Mouse (Mus musculus): ENCODE results near the gene Clec14a. TPM values are rescaled to one million over a fixed set of nuclear protein-coding genes. Genes with fewer than 3 reads are reported as not detected.

The Clec14a gene
- polyA plus RNA-seq (2014; fragmentation: Illumina TruSeq; extraction: RNeasy Lipid Tissue Mini Kit (QIAGEN cat#74804); ENCODE audit: low read depth, low replicate concordance) = 21.3 TPM

DNA sequence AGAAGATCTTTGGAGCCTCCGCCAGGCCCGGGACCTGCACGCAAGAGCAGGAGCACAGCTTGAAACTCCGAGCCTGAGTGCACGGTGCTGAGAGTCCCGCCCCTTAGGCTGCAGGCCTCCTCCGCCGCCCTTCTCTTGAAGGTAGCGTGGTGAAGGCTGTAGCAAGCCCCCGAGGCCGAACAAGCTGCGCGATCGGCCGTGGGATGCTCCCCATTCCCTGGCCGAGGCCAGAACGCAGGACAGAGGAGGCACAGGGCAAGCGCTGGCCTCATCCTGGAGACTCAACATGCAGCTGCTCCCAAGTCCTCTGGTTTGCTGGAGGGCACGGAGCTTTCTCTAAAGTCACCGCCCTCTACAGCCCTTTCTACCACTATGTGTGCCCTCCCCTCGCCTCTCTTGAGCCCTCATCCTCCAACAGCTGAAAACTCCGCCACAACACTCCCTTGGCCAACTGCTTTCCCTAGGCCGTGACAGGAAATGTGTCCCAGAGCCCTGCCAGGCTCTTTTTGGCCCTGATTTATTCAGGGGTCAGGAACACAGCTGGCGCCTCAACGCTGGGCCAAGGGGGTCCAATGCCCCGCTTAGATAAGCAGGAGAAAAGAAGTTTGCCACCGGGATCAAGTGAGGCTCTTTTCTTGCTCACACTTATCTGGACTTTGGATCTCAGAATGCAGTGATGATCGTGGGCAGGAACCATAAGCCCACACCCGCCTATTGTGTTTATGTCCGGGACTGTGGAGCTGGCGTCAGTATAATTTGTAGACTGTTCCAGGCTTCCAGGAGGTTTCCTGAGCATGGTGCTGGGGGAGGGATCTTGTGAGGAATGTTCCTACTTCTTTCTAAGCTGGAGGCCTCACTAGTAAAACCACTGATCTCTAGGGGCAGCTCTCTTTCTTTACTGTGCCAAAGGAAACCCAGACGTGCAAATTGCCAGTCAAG, at the start of gene Clec14a:
Gene Clec14a, minus strand, starts transcription at position 728 of the 939 bp plus-strand sequence.

Other genes starting within 250 kb of the Clec14a start
- gene Sstr1, start 57.5 kb downstream of the Clec14a start, polyA plus RNA-seq (2014; fragmentation: Illumina TruSeq; extraction: RNeasy Lipid Tissue Mini Kit (QIAGEN cat#74804); ENCODE audit: low read depth, low replicate concordance) = not detected